Mouse (Mus musculus): Measurements from ENCODE around the gene Dusp27. TPM values are rescaled to one million over a fixed set of nuclear protein-coding genes. Genes with fewer than 3 reads are reported as not detected.

Dusp27 gene
- polyA plus RNA-seq (2012; rRNA removed) = 0.08 and 0.09 TPM in 2 replicates

GRCm38 (mm10) chr1:166127719-166128118 is at the start of gene Dusp27:
Gene Dusp27 (minus strand): TSS chr1:166127922.

DNA sequence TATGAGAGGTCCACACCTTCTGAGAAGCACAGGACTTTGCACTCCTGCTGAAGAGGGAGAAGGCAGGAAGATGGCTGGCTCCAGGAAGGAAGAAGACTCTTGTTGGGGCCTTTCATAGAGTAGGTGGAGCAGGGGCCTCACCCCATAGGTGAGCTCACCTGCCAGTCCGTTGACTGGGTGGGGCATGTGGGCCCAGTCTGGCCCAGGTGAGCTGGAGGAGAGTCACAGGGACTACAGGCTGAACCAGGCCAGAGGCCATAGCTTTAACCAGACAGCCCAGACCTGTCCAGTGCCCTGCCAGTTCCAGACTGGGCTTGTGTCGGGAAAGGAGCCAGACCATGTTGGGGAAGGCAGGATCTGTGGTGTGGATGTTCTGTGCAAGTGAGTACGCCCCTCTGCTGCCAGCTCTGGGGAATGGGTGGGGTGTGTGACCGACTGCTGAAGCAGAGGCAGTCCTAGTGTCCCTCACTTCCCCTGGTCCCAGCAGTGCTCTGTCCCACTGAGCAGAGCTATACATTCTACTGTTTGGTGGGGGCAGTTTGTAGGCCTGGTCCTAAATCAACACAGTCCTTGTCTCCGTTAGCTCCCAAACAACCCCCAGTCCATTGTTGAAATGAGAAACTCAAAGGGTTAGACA is 2.6 kb upstream of the Dusp27 start, which contains the start of gene Gpa33:
Gene Gpa33 (plus strand): TSS at position 15 of the 637 bp plus-strand sequence.

Other genes starting within 250 kb of the Dusp27 start
- 13.3 and 14.3 TPM in 2 replicates for gene Pou2f1, start 125.2 kb downstream of the Dusp27 start, polyA plus RNA-seq (2012; rRNA removed)
- 726 and 814 TPM in 2 replicates for gene Gpa33, start 2.3 kb upstream of the Dusp27 start, polyA plus RNA-seq (2012; rRNA removed)
- not detected in 2 replicates for gene Mael, start 110.8 kb upstream of the Dusp27 start, polyA plus RNA-seq (2012; rRNA removed)
- 0.90 and 0.93 TPM in 2 replicates for gene Ildr2, start 126.2 kb upstream of the Dusp27 start, polyA plus RNA-seq (2012; rRNA removed)